Comparison of ENCODE assay signal across 21 mouse cellular contexts in the genomic region with DNA sequence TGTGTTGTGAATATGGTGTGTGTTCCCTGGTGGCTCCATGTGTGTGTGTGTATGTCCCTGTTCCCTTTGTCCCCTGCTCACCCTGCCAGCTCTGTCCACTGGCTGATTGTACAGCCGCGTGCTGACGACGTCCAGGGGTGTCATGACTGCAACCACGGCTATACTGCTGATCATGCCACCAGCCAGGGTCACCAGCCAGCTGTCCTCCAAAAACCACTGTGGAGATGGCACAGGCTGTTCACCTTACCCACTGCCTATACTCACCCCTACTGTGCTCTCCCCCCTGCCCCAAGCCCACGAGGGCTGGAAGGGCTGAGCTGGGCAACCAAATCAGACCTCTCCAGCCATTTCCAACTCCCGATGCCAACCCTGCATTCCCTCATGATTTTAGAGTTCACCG. TPM values are rescaled to one million over a fixed set of nuclear protein-coding genes. Genes with fewer than 3 reads are reported as not detected.
DNase-seq lines count a peak whose midpoint lies in the region; ATAC-seq and TF ChIP-seq lines count a peak whose summit lies in the region.
"Had no signal": no experiment of that assay in that cellular context is flagged by ENCODE, and none has a peak within 500 bp of the region (broad histone marks: within the 10 kb centered on the region; RNA-seq: fewer than 3 reads in every experiment).

No protein-coding gene starts in this region.

- TF ChIP-seq CTCF in liver, adult 2 months (IDR thresholded peaks at IDR 0.05; ENCODE audit: low read depth, low read length), result no peak
- TF ChIP-seq CTCF in liver, postnatal 0 days (IDR thresholded peaks at IDR 0.05; ENCODE audit: low read depth), result no peak

- H3K27me3 ChIP-seq in liver, adult 2 months (ENCODE audit: control insufficient read depth, insufficient read depth, low read length), result no peaks in the 10 kb centered on the region
- H3K27me3 ChIP-seq in liver, postnatal 0 days (ENCODE audit: insufficient read depth, low read length), result no peaks in the 10 kb centered on the region

- no peak for TF ChIP-seq EP300 in liver, postnatal 0 days (IDR thresholded peaks at IDR 0.05; ENCODE audit: low read depth)

- no peak for TF ChIP-seq POLR2A in liver, adult 2 months (IDR thresholded peaks at IDR 0.05; ENCODE audit: extremely low read depth, insufficient read depth, low read length)

- WGBS in liver, adult 2 months, result 78% methylated on average over 8 of the region's 8 CpGs
- WGBS in liver, postnatal 0 days (ENCODE audit: insufficient replicate concordance), result 73% methylated on average over 8 of the region's 8 CpGs

- H3K4me1 ChIP-seq in liver, adult 2 months (ENCODE audit: control insufficient read depth, insufficient read depth, low read length), result peaks cover 23% of the 10 kb centered on the region
- H3K4me1 ChIP-seq in liver, postnatal 0 days (ENCODE audit: insufficient read depth), result peaks cover 24% of the 10 kb centered on the region
- peaks cover 30% of the 10 kb centered on the region for H3K4me1 ChIP-seq in brown adipose tissue, adult 24 weeks (ENCODE audit: control insufficient read depth, insufficient read depth, insufficient read length, low read length)

- no peak overlapping the region for H3K9ac ChIP-seq in liver, adult 2 months (ENCODE audit: low read depth, low read length)
- H3K9ac ChIP-seq in liver, postnatal 0 days (replicated peaks), result no peak overlapping the region
- H3K9ac ChIP-seq: embryonic facial prominence, embryonic 12.5 days; forebrain, embryonic 13.5 days; forebrain, embryonic 15.5 days; forebrain, postnatal 0 days had no signal

- no peak overlapping the region for H3K4me3 ChIP-seq in liver, adult 2 months (ENCODE audit: insufficient read depth, low read depth, low read length)
- no peak overlapping the region for H3K4me3 ChIP-seq in liver, postnatal 0 days (ENCODE audit: low read depth, low read length)
- no peak overlapping the region for H3K4me3 ChIP-seq in brown adipose tissue, adult 24 weeks (ENCODE audit: insufficient read depth, low read depth, low read length)
- H3K4me3 ChIP-seq: embryonic facial prominence, embryonic 10.5 days; embryonic facial prominence, embryonic 12.5 days; forebrain, embryonic 13.5 days; forebrain, embryonic 15.5 days had no signal

- no peak overlapping the region for H3K27ac ChIP-seq in liver, adult 2 months (replicated peaks; ENCODE audit: insufficient read depth, low read depth, low read length)
- no peak overlapping the region for H3K27ac ChIP-seq in liver, postnatal 0 days (ENCODE audit: low read depth)
- peak overlapping the region; percentile 24 for H3K27ac ChIP-seq in brown adipose tissue, adult 24 weeks (replicated peaks; ENCODE audit: low read depth, low read length)
- H3K27ac ChIP-seq: embryonic facial prominence, embryonic 10.5 days; embryonic facial prominence, embryonic 12.5 days; forebrain, embryonic 13.5 days; forebrain, embryonic 15.5 days had no signal

- peaks cover 8% of the 10 kb centered on the region; the same call in 1 of the 2 replicates for H3K79me2 ChIP-seq in liver, adult 2 months (ENCODE audit: control insufficient read depth, insufficient read depth, low read length)

- no peaks in the 10 kb centered on the region for H3K36me3 ChIP-seq in liver, adult 2 months (ENCODE audit: control insufficient read depth, insufficient read depth, low read length)
- peaks cover 6% of the 10 kb centered on the region; the same call in 1 of the 2 replicates for H3K36me3 ChIP-seq in liver, postnatal 0 days (replicated peaks; ENCODE audit: insufficient read depth, low read length)

- ATAC-seq in liver, postnatal 0 days, result no peak
- no peak for ATAC-seq in granulocyte monocyte progenitor cell, adult 5-6 weeks (replicated peaks; ENCODE audit: poor library complexity, severe bottlenecking)
- ATAC-seq: forebrain, embryonic 13.5 days; forebrain, embryonic 15.5 days; forebrain, postnatal 0 days had no signal

- DNase-seq in heart, adult 11 months, result peak; percentile 89
- no peak for DNase-seq in heart, adult 18-20 months
- peak; percentile 68 for DNase-seq in liver, adult 2 months (ENCODE audit: extremely low read depth, low read depth, low spot score)
- DNase-seq in liver, postnatal 0 days, result no peak
- DNase-seq: adrenal gland, adult 2 months; adrenal gland, postnatal 14 days; adrenal gland, postnatal 36 days; cerebellum, adult 11-12 months; cerebellum, adult 9-10 months; cerebellum, postnatal 10 days; cerebellum, postnatal 25 days; forebrain, postnatal 0 days had no signal

- no peaks in the 10 kb centered on the region for H3K9me3 ChIP-seq in liver, postnatal 0 days (ENCODE audit: low read length)
- H3K9me3 ChIP-seq: embryonic facial prominence, embryonic 10.5 days; embryonic facial prominence, embryonic 12.5 days; forebrain, embryonic 13.5 days; forebrain, embryonic 15.5 days had no signal

- H3K4me2 ChIP-seq in liver, postnatal 0 days (ENCODE audit: low read depth, low read length), result no peak overlapping the region
- H3K4me2 ChIP-seq: embryonic facial prominence, embryonic 12.5 days; forebrain, embryonic 13.5 days; forebrain, embryonic 15.5 days had no signal

RNA-seq across cellular contexts. Expression of a gene that starts 2.3 kb away (rescaled TPM):
- 100 to 1,000 TPM; 109 to 132 TPM for total RNA-seq in heart, adult 18-20 months (2021)
- 10.2 and 10.6 TPM in 2 replicates for total RNA-seq in liver, adult 2 months (2014; rRNA removed)
- polyA plus RNA-seq in liver, adult 2 months (2012; rRNA removed), result 5.1 and 10.3 TPM in 2 replicates
- 0.40 and 0.76 TPM in 2 replicates for polyA plus RNA-seq in liver, postnatal 0 days (2015; fragmentation: Nextera tagmentation; extraction: Ambion mirVana)
- 4.5 and 12.7 TPM in 2 replicates for polyA plus RNA-seq in brown adipose tissue, adult 24 weeks (2012; ENCODE audit: insufficient read depth, insufficient read length, missing spikeins)
- not detected in 2 replicates for total RNA-seq in granulocyte monocyte progenitor cell, adult 5-6 weeks (2014; fragmentation: Nextera tagmentation)
- total RNA-seq in granulocyte monocyte progenitor cell, adult 5-6 weeks (2017), result not detected in 2 replicates
- total RNA-seq: MEL had no signal
- polyA plus RNA-seq: embryonic facial prominence, embryonic 12.5 days; forebrain, embryonic 11.5 days had no signal

RNA-seq across cellular contexts. Expression of a gene that starts 2.9 kb away (rescaled TPM):
- 10 to 100 TPM; 18.7 to 20.7 TPM for total RNA-seq in heart, adult 18-20 months (2021)
- total RNA-seq in liver, adult 2 months (2014; rRNA removed), result 9.3 and 12.6 TPM in 2 replicates
- 34.7 and 39.5 TPM in 2 replicates for polyA plus RNA-seq in liver, adult 2 months (2012; rRNA removed)
- 17.3 and 17.8 TPM in 2 replicates for polyA plus RNA-seq in liver, postnatal 0 days (2015; fragmentation: Nextera tagmentation; extraction: Ambion mirVana)
- polyA plus RNA-seq in brown adipose tissue, adult 24 weeks (2012; ENCODE audit: insufficient read depth, insufficient read length, missing spikeins), result 1.1 TPM in 1 of 2 replicates, not detected in the other
- 1.7 and 3.8 TPM in 2 replicates for total RNA-seq in granulocyte monocyte progenitor cell, adult 5-6 weeks (2014; fragmentation: Nextera tagmentation)
- total RNA-seq in granulocyte monocyte progenitor cell, adult 5-6 weeks (2017), result 0.72 TPM in 1 of 2 replicates, not detected in the other
- total RNA-seq: MEL had no signal
- polyA plus RNA-seq: C2C12 had no signal

RNA-seq across cellular contexts. Expression of a gene that starts 15.4 kb away (rescaled TPM):
- total RNA-seq in heart, adult 18-20 months (2021), result 100 to 1,000 TPM; 233 to 291 TPM
- total RNA-seq in liver, adult 2 months (2014; rRNA removed), result 0.37 and 0.74 TPM in 2 replicates
- polyA plus RNA-seq in liver, adult 2 months (2012; rRNA removed), result 0.86 and 1.2 TPM in 2 replicates
- polyA plus RNA-seq in liver, postnatal 0 days (2015; fragmentation: Nextera tagmentation; extraction: Ambion mirVana), result 1.5 and 1.8 TPM in 2 replicates
- polyA plus RNA-seq in brown adipose tissue, adult 24 weeks (2012; ENCODE audit: insufficient read depth, insufficient read length, missing spikeins), result 2.1 and 3.6 TPM in 2 replicates
- total RNA-seq in granulocyte monocyte progenitor cell, adult 5-6 weeks (2014; fragmentation: Nextera tagmentation), result 0.11 and 0.36 TPM in 2 replicates
- total RNA-seq in granulocyte monocyte progenitor cell, adult 5-6 weeks (2017), result not detected in 2 replicates
- total RNA-seq: MEL had no signal

RNA-seq across cellular contexts. Expression of a gene that starts 43.4 kb away (rescaled TPM):
- total RNA-seq in heart, adult 18-20 months (2021), result 100 to 1,000 TPM; 100 to 102 TPM
- total RNA-seq in liver, adult 2 months (2014; rRNA removed), result 2.7 and 5.0 TPM in 2 replicates
- polyA plus RNA-seq in liver, adult 2 months (2012; rRNA removed), result 11.2 and 13.5 TPM in 2 replicates
- polyA plus RNA-seq in liver, postnatal 0 days (2015; fragmentation: Nextera tagmentation; extraction: Ambion mirVana), result 1.7 TPM in 2 replicates
- polyA plus RNA-seq in brown adipose tissue, adult 24 weeks (2012; ENCODE audit: insufficient read depth, insufficient read length, missing spikeins), result 8.8 and 12.9 TPM in 2 replicates
- total RNA-seq in granulocyte monocyte progenitor cell, adult 5-6 weeks (2014; fragmentation: Nextera tagmentation), result 11.5 and 17.0 TPM in 2 replicates
- total RNA-seq in granulocyte monocyte progenitor cell, adult 5-6 weeks (2017), result 7.2 and 11.2 TPM in 2 replicates

Comparison
In these comparisons a context has a peak if more than half of its experiments do, and no peak if none do; other contexts are left out.
1. DNase-seq: peak in heart, adult 11 months (single experiment) and liver, adult 2 months (single experiment); none in heart, adult 18-20 months (0 of 2) and liver, postnatal 0 days (single experiment).
2. RNA of a gene that starts 2.3 kb away (total RNA-seq): 109 to 132 TPM in heart, adult 18-20 months and 10.2 to 10.6 TPM in liver, adult 2 months; not detected in granulocyte monocyte progenitor cell, adult 5-6 weeks; every median in the first group is over 10 times any median in the second.
3. RNA of a gene that starts 15.4 kb away (total RNA-seq): 233 to 291 TPM in heart, adult 18-20 months; 0.37 to 0.74 TPM in liver, adult 2 months and 0.11 to 0.36 TPM in granulocyte monocyte progenitor cell, adult 5-6 weeks; every median in the first group is over 100 times any median in the second.